Mouse (Mus musculus) kidney, postnatal 0 days (tissue): ENCODE results near the gene Magi3. TPM values are rescaled to one million over a fixed set of nuclear protein-coding genes. Genes with fewer than 3 reads are reported as not detected.
A peak's percentile ranks its signal among the peaks of the same experiment; 100 is the strongest.

Experiments
- ATAC-seq: fragments of 200-750 bp; cut with Nextera tagmentation; replicated peaks from 2 replicates; pipeline ENCODE4 v1.8.0; 2017; ENCODE audit warnings: low read depth, moderate number of reproducible peaks, moderate TSS enrichment, moderate library complexity; ENCODE audit not compliant: low FRiP score
- DNase-seq: peaks from one replicate; pipeline ENCODE4 v3.0.0-alpha.2; 2016; ENCODE audit warnings: low spot score
- H3K27ac ChIP-seq: fragments of 300-500 bp; sonication (generic); 2 replicates; pipeline ENCODE4 v1.5.1; 2014; ENCODE audit warnings: mild to moderate bottlenecking
- H3K27me3 ChIP-seq: fragments of 300-500 bp; sonication (generic); 2 replicates; pipeline ENCODE4 v1.6.1; 2014; ENCODE audit warnings: low read length, mixed read lengths; ENCODE audit not compliant: insufficient read depth
- H3K36me3 ChIP-seq: fragments of 300-500 bp; sonication (generic); 2 replicates; pipeline ENCODE4 v1.6.1; 2014; ENCODE audit warnings: low read length, mixed read lengths; ENCODE audit not compliant: insufficient read depth
- H3K4me1 ChIP-seq: fragments of 300-500 bp; sonication (generic); replicated peaks from 2 replicates; pipeline ENCODE4 v1.6.1; 2014; ENCODE audit warnings: antibody characterized with exemption, low read length, mixed read lengths; ENCODE audit not compliant: insufficient read depth
- H3K4me2 ChIP-seq: fragments of 300-500 bp; sonication (generic); 2 replicates; pipeline ENCODE4 v1.6.1; 2014; ENCODE audit warnings: mild to moderate bottlenecking, low read length, moderate library complexity, mixed read lengths
- H3K4me3 ChIP-seq: fragments of 300-500 bp; sonication (generic); replicated peaks from 2 replicates; pipeline ENCODE4 v1.5.1; 2014; ENCODE audit warnings: low read depth, low read length
- H3K9ac ChIP-seq: fragments of 300-500 bp; sonication (generic); 2 replicates; pipeline ENCODE4 v1.6.1; 2014; ENCODE audit warnings: low read depth, low read length
- H3K9me3 ChIP-seq: fragments of 300-500 bp; sonication (generic); replicated peaks from 2 replicates; pipeline ENCODE4 v1.6.1; 2016; ENCODE audit warnings: low read length, inconsistent platforms, mixed read lengths
- CTCF ChIP-seq: IDR thresholded peaks from 2 replicates; pipeline ENCODE4 v1.5.1; 2016; ENCODE audit warnings: antibody characterized with exemption, low read depth, mild to moderate bottlenecking, moderate library complexity
- WGBS: fragments of 180-500 bp; shearing (Covaris S2); extraction: QIAGEN DNeasy Blood & Tissue Kit; methylation state at CpG from one replicate; pipeline ENCODE4 v1.1.7; 2014; 5-methylcytosine and 5-hydroxymethylcytosine counted together
- polyA plus RNA-seq: library from polyadenylated mRNA; unstranded; fragments of >200 nt; fragmentation: Nextera tagmentation; extraction: Ambion mirVana; gene quantifications from 2 replicates; pipeline ENCODE4 v1.2.1, GENCODE M21; 2015

The Magi3 gene
- polyA plus RNA-seq, 1 experiment from 2014 or later, result 3.4 TPM

DNA sequence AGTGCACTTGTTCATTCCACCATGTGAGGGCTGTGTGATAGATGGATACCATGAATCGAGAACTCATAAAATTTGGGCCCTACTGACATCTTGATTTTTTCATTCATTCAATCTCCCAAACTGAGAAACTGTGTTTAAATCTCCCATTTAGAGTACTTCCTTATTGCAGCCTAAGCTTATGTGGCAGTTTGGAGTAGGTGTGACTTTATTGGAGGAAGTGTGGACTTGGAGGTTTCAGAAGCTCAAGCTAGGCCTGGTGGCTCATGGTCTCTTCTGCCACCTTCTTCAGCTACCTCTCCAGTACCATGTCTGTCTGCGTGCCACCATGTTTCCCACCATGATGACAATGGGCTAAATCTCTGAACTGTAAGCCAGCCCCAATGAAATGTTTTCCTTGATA, 15.9 kb upstream of the Magi3 start:
- Histone ChIP-seq H3K4me3 (no peak overlapping the region), H3K27ac (no peak overlapping the region), H3K9ac (no peak overlapping the region), H3K27me3 (no peaks in the 10 kb centered on the region), H3K4me1 (0 out of 2 replicates have a peak, but pooled peaks cover 3% of the 10 kb centered on the region), H3K36me3 (no peaks in the 10 kb centered on the region), H3K9me3 (no peaks in the 10 kb centered on the region), H3K4me2 (no peak overlapping the region)
- ATAC-seq, result no peak
- DNase-seq, result no peak
- TF ChIP-seq CTCF, result no peak
- 95% methylated on average over 2 of the region's 2 CpGs for WGBS

DNA sequence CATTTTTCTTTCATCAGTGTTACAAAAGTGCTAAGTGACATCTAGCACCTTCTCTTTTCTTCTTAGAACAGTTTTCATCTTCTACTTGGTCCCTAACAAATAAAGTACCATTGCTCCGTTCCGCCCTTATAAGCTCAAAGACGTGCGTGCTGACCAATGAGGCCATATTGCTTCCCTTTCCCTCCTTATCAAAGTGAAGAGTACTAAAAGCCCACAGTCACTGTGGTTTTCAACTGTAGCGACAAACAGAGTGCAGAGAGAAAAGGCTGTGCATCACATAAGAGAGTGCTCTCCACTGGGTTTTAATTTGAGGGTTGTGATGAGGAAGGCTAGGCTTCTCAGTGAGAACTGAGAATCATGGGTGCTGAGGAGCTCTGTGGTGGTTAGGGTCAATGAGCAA, 14.9 kb upstream of the Magi3 start:
- Histone ChIP-seq H3K4me3 (no peak overlapping the region), H3K9me3 (no peaks in the 10 kb centered on the region), H3K27ac (no peak overlapping the region), H3K27me3 (no peaks in the 10 kb centered on the region), H3K4me1 (0 out of 2 replicates have a peak, but pooled peaks cover 3% of the 10 kb centered on the region), H3K4me2 (no peak overlapping the region), H3K9ac (no peak overlapping the region), H3K36me3 (no peaks in the 10 kb centered on the region)
- WGBS, result 93% methylated on average over 5 of the region's 5 CpGs
- DNase-seq (no peak), ATAC-seq (no peak)
- no peak for TF ChIP-seq CTCF

DNA sequence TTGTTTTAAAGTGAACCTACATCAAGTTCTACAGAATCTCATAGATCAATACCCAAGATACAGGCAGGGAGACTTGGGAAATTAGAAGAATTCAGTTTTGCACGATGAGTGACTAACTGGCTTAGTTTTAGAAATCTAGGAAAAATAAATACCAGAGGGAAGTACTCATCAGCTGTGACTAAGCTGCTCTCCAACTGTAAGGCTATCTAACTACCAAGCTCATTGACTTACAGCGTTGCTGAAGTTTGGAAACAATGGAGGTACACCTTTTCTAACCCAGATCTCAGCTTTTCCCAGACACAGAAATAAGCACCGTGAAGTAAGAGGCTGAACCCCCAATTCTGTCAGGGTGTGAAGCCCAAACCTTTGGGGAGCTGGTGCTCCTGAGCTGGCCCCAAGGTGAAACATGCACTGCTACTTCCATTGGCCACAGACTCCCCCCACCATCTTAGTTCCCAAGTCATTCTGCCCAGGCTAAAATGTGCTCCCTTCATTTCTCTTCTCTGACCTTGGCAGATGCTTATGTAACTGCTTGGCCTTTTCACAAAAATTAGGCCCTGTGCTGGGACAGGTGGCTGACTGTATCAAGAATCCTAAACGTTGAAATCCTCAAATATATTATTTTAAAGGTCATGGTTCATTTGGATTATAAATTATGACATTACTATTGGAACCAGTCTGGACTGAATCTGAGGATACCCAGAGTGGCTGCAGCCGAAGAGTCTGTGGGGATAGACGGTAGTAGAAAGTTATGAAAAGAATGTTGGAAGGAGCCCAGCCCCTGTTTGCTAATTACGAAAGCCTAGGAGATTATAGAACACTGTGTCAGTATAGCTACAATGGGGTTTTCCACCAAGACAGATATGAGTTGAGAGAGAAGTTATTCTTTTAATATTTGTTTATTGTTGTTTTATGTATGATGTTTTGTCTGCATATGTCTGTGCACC, 13.5 kb upstream of the Magi3 start:
- ATAC-seq (no peak), DNase-seq (peak; percentile 63)
- WGBS, result 62% methylated on average over 7 of the region's 7 CpGs
- H3K4me2 ChIP-seq, result no peak overlapping the region
- 0 out of 2 replicates have a peak, but pooled peaks cover 3% of the 10 kb centered on the region for H3K4me1 ChIP-seq
- no peak overlapping the region for H3K4me3 ChIP-seq
- no peaks in the 10 kb centered on the region for H3K9me3 ChIP-seq
- TF ChIP-seq CTCF, result no peak
- H3K27ac ChIP-seq, result no peak overlapping the region
- no peaks in the 10 kb centered on the region for H3K36me3 ChIP-seq
- no peak overlapping the region for H3K9ac ChIP-seq
- H3K27me3 ChIP-seq, result no peaks in the 10 kb centered on the region

DNA sequence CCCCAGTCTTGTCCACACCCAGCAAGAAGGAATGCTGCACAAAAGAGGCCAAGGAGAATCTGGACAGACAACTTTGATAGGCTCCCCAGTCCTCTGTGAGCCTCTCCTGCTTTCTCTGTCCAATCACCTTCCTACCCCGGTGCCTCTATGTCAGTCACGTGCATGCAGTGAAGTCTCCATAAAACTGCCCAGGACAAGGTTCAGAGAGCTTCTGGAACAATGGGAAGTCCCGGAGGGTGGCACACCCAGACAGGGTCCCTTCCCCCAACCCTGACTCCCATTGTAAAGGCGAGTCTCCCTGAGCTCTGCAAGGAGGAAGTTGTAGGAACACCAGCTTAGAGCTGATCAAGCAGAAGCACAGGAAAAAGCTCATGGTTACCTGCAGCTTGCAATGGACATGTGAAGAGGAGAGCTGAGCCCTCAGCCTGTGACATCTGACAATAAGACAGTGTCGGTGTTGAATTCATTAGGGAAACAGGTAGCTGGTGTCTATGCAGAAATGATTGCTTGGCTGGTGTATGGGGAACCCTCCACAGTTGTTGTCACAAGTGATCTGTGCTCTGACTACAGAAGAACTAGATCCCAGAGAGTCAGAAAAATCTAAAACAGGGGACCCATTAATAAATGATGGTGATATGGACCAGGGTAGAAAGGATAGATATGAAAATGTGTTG, 7.4 kb upstream of the Magi3 start:
- Histone ChIP-seq H3K9ac (no peak overlapping the region), H3K27me3 (no peaks in the 10 kb centered on the region), H3K27ac (no peak overlapping the region), H3K36me3 (no peaks in the 10 kb centered on the region), H3K4me3 (no peak overlapping the region), H3K9me3 (no peaks in the 10 kb centered on the region), H3K4me2 (no peak overlapping the region), H3K4me1 (peaks cover 3% of the 10 kb centered on the region; the same call in 1 of the 2 replicates)
- no peak for TF ChIP-seq CTCF
- DNase-seq (peak; percentile 50), ATAC-seq (peak; percentile 80)
- 20% methylated on average over 5 of the region's 5 CpGs for WGBS

DNA sequence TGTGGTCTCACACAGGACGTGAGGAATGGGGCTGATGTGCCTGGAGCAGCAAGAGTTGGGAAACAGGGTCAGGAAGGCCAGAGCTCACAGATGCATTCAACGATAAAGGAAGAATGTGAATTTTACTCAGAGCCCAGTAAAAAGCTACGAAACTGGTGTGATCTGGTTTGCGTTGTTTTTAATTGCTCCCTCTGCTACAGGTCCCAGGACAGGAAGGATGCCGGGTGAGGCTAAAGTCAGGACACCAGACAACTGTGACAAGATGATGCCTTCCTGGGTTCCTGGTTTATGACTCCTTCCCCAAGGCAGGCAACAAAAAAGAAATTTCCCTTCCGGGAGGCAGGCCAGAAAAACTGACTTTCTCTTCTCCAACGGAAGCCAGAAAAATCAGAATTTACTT, 6.6 kb upstream of the Magi3 start:
- Histone ChIP-seq H3K27ac (no peak overlapping the region), H3K4me3 (no peak overlapping the region), H3K36me3 (no peaks in the 10 kb centered on the region), H3K9ac (no peak overlapping the region), H3K4me1 (peaks cover 3% of the 10 kb centered on the region; the same call in 1 of the 2 replicates), H3K4me2 (no peak overlapping the region), H3K27me3 (no peaks in the 10 kb centered on the region), H3K9me3 (no peaks in the 10 kb centered on the region)
- ATAC-seq (no peak), DNase-seq (peak; percentile 25)
- TF ChIP-seq CTCF, result no peak
- 28% methylated on average over 7 of the region's 7 CpGs for WGBS

DNA sequence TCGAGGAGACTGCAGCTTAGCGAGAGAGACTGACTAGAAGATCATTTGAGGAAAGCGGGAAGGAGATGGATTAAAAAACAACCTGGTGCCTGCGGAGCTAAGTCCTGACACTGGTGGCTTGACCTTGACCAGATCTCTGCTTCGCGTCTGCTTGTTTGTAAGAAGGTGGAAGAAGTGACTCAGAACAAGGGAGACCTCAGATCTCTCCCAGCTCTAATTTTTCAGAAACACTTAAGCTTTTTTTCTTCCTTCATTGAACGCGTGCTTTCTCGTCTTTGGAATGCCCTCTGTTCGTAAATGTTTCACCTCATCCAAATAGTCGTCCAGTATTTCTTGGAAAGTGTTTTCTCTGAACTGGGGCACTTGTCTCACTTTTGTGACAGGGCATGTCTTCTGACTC, 982 bp upstream of the Magi3 start:
- no peaks in the 10 kb centered on the region; the same call in 1 of the 2 replicates for H3K4me1 ChIP-seq
- peak; percentile 38 for DNase-seq
- H3K27me3 ChIP-seq, result no peaks in the 10 kb centered on the region
- H3K9ac ChIP-seq, result peak overlapping the region; percentile 51; the same call in 1 of the 2 replicates
- no peak for TF ChIP-seq CTCF
- peak overlapping the region; percentile 79 for H3K27ac ChIP-seq
- WGBS, result 3% methylated on average over 11 of the region's 11 CpGs
- no peaks in the 10 kb centered on the region for H3K9me3 ChIP-seq
- no peaks in the 10 kb centered on the region for H3K36me3 ChIP-seq
- no peak for ATAC-seq
- H3K4me3 ChIP-seq, result peak overlapping the region; percentile 87
- peak overlapping the region; percentile 56 for H3K4me2 ChIP-seq
